Mouse (Mus musculus) granulocyte monocyte progenitor cell, adult 5-6 weeks (primary cell): ENCODE results near the gene Gorasp1. TPM values are rescaled to one million over a fixed set of nuclear protein-coding genes. Genes with fewer than 3 reads are reported as not detected.

Experiments
- ATAC-seq: replicated peaks from 2 replicates; pipeline ENCODE4 v1.8.0; 2016; ENCODE audit warnings: mild to moderate bottlenecking, moderate TSS enrichment, inconsistent platforms; ENCODE audit not compliant: poor library complexity, severe bottlenecking
- total RNA-seq, 2 experiments: library from RNA; stranded (forward) in 1 of 2; stranded (reverse) in 1 of 2; fragments of 200-712, 200-1000 nt in 1 of 2; fragments of >200 nt in 1 of 2; fragmentation: Nextera tagmentation in 1 of 2; gene quantifications; 2 replicates each; pipeline ENCODE4 v1.2.3; 2014 to 2017

The Gorasp1 gene
- total RNA-seq, 2 experiments from 2014 or later: 9.4 to 9.5 TPM

- no peak for ATAC-seq
Measured at GRCm38 (mm10) chr9:119887144-119887901, 50.0 kb downstream of the Gorasp1 start.

Other genes starting within 250 kb of the Gorasp1 start
- gene Scn10a, start 218.2 kb downstream of the Gorasp1 start, total RNA-seq (2014; fragmentation: Nextera tagmentation): not detected in 2 replicates
- gene Scn10a, start 218.2 kb downstream of the Gorasp1 start, total RNA-seq (2017): not detected in 2 replicates
- gene Scn11a, start 112.1 kb downstream of the Gorasp1 start, total RNA-seq (2014; fragmentation: Nextera tagmentation): not detected in 2 replicates
- not detected in 2 replicates for gene Scn11a, start 112.1 kb downstream of the Gorasp1 start, total RNA-seq (2017)
- 61.9 and 74.0 TPM in 2 replicates for gene Wdr48, start 42.7 kb downstream of the Gorasp1 start, total RNA-seq (2014; fragmentation: Nextera tagmentation)
- 60.7 and 73.0 TPM in 2 replicates for gene Wdr48, start 42.7 kb downstream of the Gorasp1 start, total RNA-seq (2017)
- 2.4 and 2.8 TPM in 2 replicates for gene Ttc21a, start within 50 bp of the Gorasp1 start, total RNA-seq (2014; fragmentation: Nextera tagmentation)
- 3.3 and 3.6 TPM in 2 replicates for gene Ttc21a, start within 50 bp of the Gorasp1 start, total RNA-seq (2017)
- 1.3 and 8.5 TPM in 2 replicates for gene Csrnp1, start 47.1 kb upstream of the Gorasp1 start, total RNA-seq (2014; fragmentation: Nextera tagmentation)
- 8.8 and 16.9 TPM in 2 replicates for gene Csrnp1, start 47.1 kb upstream of the Gorasp1 start, total RNA-seq (2017)
- gene Xirp1, start 86.0 kb upstream of the Gorasp1 start, total RNA-seq (2014; fragmentation: Nextera tagmentation): not detected in 2 replicates
- not detected in 2 replicates for gene Xirp1, start 86.0 kb upstream of the Gorasp1 start, total RNA-seq (2017)
- gene Cx3cr1, start 132.3 kb upstream of the Gorasp1 start, total RNA-seq (2014; fragmentation: Nextera tagmentation): 8.9 and 10.5 TPM in 2 replicates
- gene Cx3cr1, start 132.3 kb upstream of the Gorasp1 start, total RNA-seq (2017): 10.5 and 11.3 TPM in 2 replicates
- not detected in 2 replicates for gene Ccr8, start 154.5 kb upstream of the Gorasp1 start, total RNA-seq (2014; fragmentation: Nextera tagmentation)
- gene Ccr8, start 154.5 kb upstream of the Gorasp1 start, total RNA-seq (2017): not detected in 2 replicates
- 10.7 and 14.5 TPM in 2 replicates for gene Slc25a38, start 172.8 kb upstream of the Gorasp1 start, total RNA-seq (2014; fragmentation: Nextera tagmentation)
- gene Slc25a38, start 172.8 kb upstream of the Gorasp1 start, total RNA-seq (2017): 11.5 and 15.1 TPM in 2 replicates
- 2,951 and 3,504 TPM in 2 replicates for gene Rpsa, start 190.1 kb upstream of the Gorasp1 start, total RNA-seq (2014; fragmentation: Nextera tagmentation)
- gene Rpsa, start 190.1 kb upstream of the Gorasp1 start, total RNA-seq (2017): 3,677 and 4,904 TPM in 2 replicates
- not detected in 2 replicates for gene Mobp, start 212.1 kb upstream of the Gorasp1 start, total RNA-seq (2014; fragmentation: Nextera tagmentation)
- gene Mobp, start 212.1 kb upstream of the Gorasp1 start, total RNA-seq (2017): not detected in 2 replicates